Mouse (Mus musculus) adrenal gland (tissue): ENCODE measurements around the gene Ap2b1.

Source experiments
- intact Hi-C: fragments of 180-260 bp; cut with DNase I; formaldehyde crosslinking; loops from one replicate; pipeline ENCODE4 v1.15.1; 2025

Gene Ap2b1

DNA sequence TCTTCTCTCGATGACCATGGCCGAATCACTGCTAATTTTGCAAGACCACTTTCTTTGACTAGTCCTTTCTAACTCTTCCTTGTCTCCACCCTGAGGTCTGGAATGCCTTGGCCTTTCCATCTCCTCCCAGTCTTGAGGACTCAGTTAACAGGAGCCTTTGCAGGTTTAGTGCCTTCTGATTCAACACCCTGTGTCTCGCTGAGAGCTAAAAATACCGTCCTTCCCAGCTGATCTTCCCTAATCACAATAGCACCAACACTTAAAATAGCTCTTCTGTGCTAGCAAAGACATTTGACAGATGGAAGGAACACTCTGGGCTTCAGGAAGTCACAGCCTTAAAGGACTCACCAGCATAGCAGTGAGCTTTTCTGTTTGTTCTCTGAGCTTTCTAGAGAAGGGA lies 94.2 kb downstream of the Ap2b1 start:
- intact Hi-C loops: no loop called here

DNA sequence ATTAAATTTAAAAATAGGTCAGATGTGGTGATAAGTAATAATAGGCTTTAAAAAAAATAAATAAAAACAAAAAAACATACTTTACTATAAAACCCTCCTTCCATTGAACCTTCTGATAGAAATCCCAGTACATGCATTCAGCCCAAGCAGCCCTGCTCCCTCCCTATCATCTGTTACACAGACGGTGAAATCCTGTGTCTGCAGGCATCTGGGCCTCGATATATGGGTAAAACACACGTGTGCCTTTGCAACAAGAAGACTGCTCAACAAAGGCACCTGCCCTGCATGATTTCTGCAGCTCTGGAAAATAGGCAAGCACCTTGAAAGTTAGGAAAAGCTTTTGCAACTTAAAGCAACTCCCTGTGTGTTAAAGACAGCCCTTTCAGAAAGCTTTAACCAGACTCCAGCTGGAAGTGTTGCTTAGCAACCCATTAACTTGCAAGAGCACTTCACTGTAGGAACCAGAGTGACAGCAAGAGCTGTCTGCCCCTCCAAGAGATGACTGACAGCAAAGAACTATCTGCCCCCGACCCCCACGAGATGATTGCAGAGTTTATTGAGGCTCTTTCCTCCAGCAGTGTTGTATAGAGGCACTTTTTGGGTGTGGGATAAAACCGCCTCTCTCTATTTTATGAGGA lies 96.1 kb downstream of the Ap2b1 start:
- intact Hi-C loops: no loop called here

DNA sequence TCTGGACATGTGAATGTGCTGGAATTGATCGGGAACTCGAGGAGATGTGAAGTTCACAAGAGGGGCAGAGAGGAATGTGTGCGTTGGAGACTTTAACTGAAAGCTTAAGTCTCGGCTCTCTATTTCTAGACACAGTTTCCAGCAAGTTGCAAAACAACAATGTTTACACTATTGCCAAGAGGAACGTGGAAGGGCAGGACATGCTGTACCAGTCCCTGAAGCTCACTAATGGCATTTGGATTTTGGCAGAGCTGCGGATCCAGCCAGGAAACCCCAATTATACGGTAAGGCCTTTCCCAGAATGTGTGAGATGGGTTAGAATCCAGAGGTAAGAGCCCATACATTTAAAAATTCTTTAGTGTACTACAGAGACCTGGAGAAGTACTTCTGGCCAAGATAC lies 98.8 kb downstream of the Ap2b1 start:
- intact Hi-C loops: no loop called here

DNA sequence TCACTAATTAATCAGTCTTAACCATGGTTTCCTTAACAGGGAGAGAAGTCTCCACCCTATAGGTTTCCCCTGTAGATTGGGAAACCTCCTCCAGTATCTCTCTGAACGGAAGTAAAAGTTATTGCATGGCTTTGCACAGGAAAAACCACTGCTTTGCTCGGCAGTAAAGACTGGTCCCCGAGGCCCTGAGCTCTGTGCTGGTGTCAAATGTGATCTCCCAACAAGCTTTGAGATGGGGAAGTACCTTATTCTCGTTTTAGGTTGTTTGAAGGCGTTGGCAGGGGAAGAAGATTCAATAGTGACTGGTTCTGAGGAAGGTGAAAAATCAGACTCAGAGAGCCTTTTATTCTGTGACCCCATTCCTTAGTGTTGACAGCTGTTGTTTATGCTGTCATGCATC lies 99.9 kb downstream of the Ap2b1 start:
- intact Hi-C loops: no loop called here

DNA sequence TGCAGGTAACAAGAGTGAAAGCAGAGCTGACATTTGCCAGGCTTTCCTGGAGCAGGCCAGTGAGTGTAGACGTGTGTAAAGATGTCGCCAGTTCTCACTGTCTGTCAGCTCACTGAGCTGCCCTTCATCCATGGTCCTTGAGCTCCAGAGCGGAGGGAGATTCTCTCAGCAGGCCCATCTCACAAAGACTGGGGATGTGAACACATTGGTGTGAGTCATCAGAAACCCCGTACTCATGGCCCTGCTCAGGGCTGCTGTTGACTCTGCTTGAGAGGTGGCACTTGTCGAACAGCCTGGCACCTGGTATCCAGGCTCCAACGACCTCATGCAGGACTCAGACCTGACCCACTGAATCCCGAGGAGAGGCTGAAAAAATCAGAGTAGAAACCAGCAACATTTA lies 105.0 kb downstream of the Ap2b1 start:
- intact Hi-C loops: no loop called here

DNA sequence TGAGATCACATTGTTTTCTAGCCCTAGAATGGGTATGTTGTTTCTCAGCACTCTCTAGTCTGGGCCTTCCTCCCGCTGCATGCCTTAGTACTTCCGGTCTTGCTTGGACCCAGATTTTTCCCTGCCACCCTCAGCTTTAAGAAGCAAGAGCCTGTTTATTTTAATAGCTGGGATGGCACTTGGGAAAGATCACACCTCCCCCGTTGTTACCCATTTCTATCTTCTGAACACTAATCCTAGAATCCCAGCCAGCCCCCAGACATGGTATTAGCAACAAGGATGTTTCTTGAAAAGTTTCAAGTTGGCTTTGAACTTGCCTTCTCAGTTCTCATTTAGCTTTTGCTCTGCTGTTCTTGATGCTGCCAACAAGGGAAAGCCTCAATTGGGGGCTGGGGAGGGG lies 107.6 kb downstream of the Ap2b1 start:
- intact Hi-C loops: no loop called here

DNA sequence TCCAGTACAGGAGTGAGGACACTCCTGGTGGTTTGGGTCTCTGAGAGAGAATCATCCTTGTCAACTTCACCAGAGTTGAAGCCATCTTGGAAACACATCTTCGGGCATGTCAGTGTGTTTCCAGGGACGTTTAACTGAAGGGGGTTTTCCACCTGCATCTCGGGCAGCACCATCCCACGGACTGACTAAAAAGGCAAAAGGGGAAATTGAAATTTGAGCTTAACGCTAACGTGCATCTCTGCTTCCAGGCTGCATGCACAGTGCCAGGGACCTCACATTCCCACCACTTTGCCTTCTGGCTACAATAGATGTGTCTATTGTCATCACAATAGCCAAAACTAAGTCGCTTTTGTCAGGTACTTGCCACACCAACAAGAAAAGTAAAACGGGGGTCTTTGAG lies 109.4 kb downstream of the Ap2b1 start:
- intact Hi-C loops: no loop called here

DNA sequence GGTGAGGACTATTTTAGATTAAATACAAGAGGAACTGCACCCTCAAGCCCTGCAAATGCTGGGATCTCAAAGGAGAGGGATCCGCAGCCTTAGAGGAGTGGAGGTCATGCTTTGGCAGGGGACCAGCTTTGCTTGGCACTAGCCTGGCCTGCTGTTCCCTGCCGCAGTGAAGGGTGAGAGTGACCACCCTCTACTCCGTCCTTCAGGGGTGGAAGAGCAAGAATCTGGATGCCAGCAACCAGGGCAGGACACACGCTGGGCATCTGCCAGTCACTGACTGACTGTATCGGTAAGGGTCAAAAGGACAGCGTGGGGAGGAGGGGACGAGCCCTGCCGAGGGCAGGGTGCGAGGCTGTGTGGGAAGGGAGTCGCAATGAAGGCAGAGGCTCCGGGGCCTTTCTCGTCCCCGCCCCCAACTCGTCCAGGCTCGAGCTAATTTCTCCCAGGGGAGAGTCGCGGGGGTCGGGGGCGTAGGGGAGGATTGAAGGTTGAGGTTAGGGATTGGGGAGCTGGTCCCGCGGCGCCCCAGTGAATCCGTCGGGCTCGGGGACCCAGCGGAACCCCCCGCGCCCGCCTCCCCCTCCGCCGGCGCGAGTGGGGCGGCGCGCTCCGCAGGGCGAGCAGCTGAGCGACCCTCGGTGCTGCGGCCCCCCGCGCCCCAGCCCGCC lies 110.4 kb downstream of the Ap2b1 start, which contains the start of gene Rasl10b:
TSS of gene Rasl10b (plus strand) at position 51 of the 668 bp plus-strand sequence.
- intact Hi-C loops: no loop called here

DNA sequence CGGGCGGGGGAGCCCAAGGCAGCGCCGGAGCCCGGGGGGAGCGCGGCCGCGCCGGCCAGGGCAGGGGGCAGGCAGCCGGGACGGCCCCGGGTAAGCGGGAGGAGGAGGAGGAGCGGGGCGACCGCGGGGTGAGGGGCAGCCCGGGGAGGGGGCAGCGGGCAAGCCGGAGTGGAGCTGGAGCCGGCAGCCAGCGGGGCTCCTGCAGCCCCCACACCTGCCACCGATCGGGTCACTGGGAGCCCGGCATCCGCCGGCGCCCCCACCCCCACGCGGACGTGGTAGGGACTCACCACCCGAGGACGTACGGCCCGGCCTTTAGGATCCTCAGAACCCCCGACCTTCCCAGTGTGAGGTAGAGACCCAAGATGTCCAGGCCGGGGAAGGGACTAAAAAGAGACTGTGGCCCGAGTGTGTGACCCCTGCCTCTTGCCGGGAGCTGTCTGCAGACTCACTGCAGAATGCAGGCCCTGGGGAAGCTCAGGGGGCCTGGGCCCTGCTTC lies 111.0 kb downstream of the Ap2b1 start:
- intact Hi-C loops: no loop called here

DNA sequence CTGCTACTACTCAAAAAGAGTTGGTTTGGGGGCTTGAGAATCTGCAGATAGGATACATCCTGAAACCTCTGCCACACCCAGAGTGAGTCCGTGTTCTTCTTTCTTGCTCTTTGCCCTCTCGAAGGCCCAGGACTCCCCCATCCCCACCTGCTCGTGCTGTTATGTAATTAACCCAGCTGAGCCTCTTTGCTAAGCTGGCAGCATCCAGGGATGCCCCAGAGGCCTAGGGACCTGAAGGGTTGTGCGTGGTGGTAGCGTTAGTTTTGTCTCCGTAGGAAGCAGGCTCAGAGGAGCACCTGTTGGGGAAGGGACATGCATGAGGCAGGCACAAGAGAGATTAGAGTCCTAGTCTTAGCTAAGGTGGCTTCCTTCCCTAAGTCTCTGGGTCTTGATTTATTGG lies 111.7 kb downstream of the Ap2b1 start:
- intact Hi-C loops: no loop called here

DNA sequence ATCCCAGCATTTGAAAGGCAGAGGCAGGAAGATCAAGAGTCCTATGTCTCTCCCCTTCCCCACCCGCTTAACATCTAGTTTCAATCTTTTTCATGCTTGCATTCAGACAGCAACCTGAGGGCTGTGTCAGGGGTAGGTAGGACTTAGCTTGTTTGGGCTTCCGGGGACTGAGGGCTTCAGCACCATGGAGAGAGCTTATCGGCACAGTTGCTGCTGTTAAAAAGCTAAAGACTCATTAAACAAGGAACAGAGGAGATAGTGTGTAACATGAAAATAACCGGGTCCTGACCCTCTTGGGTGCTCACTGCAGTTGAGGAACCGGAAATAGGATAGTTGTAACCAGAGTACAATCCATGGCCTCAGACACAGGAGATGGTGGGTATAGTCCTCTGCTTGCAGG lies 118.3 kb downstream of the Ap2b1 start:
- intact Hi-C loops: no loop called here

DNA sequence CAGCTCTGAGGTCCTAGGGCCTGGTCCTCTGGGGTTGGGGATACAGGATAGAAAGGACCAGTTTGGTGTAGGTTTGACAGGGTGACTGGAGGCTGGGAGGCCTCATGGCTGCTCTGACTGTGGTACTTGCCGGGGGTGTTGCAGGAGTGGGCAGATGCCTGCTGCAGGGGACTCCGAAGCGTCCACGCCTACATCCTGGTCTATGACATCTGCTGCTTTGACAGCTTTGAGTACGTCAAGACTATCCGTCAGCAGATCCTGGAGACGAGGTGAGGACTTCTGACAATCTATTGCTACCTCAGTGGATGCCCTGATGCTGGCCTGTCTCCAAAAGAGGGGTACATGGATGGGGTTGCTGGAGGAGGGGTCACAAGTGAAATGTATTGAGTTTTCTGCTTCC lies 118.9 kb downstream of the Ap2b1 start:
- intact Hi-C loops: no loop called here

DNA sequence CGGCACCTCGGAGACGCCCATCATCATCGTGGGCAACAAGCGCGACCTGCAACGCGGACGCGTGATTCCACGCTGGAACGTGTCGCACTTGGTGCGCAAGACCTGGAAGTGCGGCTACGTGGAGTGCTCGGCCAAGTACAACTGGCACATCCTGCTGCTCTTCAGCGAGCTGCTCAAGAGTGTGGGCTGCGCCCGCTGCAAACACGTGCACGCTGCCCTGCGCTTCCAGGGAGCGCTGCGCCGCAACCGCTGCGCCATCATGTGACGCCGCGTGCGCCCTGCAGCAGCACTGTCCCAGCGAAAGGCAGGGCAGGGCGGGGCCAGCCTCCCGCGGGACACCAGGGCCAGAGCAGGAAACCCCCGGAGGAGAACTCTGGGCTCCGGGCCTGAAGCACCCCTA lies 119.7 kb downstream of the Ap2b1 start:
- intact Hi-C loops: no loop called here

DNA sequence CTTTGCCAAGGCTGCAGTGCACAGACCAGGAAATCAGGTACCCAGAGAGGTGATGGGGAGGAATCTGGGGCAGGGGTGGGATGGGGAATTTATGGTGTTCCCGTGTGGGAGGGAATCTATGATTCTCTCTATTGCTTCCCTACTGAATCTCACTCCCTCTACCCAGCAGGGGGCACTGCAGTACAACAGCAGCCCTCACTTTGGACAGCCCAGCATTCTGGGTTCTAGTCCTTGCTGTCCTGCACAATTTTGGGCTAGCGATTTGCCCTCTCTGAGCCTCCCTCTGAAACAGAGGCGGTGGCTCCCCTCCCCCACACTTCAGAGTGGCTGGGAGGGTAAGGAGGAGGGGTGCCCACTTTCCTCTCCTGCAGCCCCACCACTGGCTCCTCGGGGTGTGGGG lies 121.5 kb downstream of the Ap2b1 start:
- intact Hi-C loops: no loop called here

DNA sequence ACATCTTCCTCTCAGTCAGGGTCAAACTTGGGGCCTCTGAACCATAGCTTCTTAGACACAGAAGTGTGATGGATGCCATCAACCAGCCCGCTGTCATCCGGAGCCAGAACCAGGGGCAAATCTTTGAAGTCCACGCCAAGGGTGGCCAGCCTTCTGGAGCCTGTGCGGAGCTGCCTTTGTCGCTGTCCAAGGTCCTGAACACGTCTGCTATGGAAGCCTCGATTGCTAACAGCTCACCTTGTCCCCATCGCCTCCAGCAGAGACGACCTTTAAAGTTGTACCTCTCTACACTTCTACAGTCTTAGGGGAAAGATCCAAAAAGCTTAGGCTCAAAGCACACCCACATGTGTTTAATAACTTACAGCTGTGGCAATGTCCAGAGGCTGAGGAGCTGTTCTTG lies 122.5 kb downstream of the Ap2b1 start:
- intact Hi-C loops: no loop called here

DNA sequence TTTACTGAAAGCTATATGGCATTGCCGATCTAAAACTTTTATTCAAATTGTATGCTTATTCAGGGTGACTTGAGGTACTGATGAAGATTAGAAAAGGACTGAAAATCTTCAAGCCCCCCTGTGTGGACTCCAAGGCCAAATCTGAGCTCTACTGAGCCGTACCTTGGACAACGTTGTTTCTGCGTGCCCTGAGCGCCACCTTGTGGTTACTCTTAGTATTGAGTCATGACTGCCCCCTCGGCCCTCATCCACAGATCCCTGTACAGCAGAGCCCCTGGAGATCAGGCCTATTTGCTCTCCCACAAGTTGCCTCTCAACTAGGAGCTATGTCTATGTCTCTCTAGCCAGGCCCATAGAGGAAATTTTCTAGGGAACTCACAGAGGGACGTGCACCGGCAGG lies 125.9 kb downstream of the Ap2b1 start:
- intact Hi-C loops: loop anchor here (2.0 kb wide), 1 partner anchor 98 kb away; no protein-coding TSS in a partner anchor

DNA sequence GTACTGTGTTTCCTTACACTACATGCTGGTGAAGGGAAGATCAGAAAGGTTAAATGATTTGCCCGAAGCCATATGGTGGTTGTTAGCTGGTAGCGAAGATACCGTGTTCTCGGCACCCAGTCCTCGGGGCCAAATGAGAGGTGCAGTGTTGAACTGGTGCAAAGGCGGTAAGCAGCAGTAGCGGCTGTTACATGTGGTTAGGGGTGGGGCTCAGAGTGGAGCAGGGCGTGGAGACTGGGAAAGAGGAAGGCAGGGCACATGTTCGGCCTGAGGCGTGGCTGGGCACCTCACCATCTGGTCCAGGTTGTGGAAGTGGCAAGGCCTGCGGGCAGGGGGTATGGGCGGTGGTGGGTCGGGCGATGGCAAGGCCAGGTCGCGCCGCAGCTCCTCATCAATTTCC lies 128.1 kb downstream of the Ap2b1 start:
- intact Hi-C loops: loop anchor here (2.0 kb wide), 1 partner anchor 70 kb away; no protein-coding TSS in a partner anchor

DNA sequence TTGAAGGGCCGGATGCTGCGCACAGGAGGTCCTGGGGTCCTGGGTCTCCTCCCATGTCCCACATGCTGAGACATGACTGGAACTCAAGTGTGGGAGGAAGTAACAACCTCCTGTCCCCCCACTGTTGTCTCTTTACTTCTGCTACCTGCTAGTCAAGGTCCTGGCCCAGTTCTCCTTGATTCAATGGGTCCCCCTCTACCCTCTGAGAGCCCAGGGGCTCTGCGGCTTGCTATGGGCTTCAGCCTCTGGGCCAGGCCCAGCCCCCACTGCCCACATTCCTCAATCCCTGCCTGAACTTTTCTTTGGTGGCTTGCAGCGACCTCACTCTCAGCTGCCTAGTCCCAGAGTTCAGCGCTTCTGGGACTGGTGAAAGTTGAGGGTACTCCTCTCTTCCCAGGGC lies 130.5 kb downstream of the Ap2b1 start, which contains the start of gene Gas2l2:
TSS of gene Gas2l2 (minus strand) at position 101 of the 400 bp plus-strand sequence.
- intact Hi-C loops: no loop called here

DNA sequence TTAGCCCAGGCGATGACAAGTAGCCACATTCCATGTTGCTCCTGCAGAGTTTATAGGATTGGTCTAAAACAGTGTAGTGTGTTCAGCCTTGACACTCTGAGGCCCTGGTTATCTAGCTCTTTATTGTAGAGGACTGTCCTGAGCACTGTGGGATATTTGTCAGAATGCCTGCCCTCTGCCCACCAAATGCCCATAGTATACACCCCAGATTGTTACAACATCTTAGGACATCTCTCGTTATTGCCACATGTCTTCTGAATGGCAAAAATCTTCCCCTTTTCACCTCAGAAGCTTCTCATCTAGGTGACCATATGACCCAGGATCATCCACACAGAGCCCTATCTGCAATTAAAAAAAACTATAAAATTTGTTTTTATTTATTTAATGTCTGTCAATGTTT lies 133.7 kb downstream of the Ap2b1 start:
- intact Hi-C loops: no loop called here

DNA sequence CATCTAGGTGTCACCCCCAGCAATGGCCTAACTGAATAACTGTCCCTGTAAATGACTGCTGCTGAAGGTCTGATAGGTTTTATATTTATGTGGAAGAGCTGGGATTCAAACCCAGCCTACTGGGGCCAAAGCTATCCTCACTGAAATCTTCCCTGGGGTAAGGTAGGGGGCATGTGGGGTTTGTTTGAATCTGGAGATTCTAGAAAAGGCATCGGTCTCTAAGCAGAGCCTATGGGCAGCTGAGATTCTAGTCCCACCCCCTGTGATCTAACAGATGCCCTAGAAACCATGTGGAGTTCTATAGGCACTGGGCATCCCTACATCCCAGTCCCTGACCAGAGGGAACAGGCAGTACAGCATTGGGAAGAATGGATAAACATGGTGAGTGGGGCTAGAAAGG lies 138.6 kb downstream of the Ap2b1 start, which contains the start of gene 1700020L24Rik:
TSS of gene 1700020L24Rik (plus strand) at position 301 of the 400 bp plus-strand sequence.
- intact Hi-C loops: no loop called here

DNA sequence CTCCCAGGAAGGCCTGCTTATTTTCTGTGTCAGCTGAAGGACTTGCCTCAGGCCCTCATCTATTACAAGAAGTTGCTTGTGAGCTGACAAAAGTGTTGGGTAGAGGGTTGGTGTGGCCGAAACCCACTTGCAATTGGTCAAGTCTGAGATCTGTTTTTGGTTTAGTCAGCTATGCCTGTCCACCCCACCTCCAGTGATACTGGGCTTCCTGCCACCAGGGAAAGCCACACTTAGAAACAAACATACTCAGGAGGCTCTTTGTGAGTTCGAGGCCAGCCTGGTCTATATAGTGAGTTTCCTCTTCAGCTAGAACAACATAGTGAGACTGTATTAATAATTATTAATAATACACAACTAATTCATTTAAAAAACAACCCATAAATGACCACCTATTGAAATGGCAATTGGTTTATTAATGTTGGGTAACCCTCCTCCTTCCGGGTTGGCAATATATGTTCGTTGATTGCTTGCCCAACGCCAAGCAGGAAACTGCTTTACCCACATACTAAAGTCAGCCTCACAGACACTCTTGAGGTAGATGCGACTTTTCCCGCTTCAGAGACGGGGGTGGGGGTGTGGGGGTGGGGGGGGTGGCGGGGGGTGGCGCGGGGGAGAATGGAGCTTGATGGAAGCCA lies 140.7 kb downstream of the Ap2b1 start:
- intact Hi-C loops: no loop called here
